Mouse (Mus musculus): ENCODE measurements around the gene Olfr1415.
"Not testable (repeated sequence)": the region's sequence is repeated elsewhere in the genome, so short reads cannot be mapped to it uniquely, and the experiment has no call there.

Olfr1415 gene

GRCm38 (mm10) chr1:92496001-92496400, at the start of gene Olfr1415:
Olfr1415 (minus strand) TSS chr1:92496101.
- DNase-seq (ENCODE audit: low spot score): no peak

- no peak for DNase-seq (ENCODE audit: low spot score)
These were observed 43.2 kb upstream of the Olfr1415 start for GRCm38 (mm10) chr1:92539071-92539470.

GRCm38 (mm10) chr1:92536972-92537371, 41.1 kb upstream of the Olfr1415 start:
- DNase-seq (ENCODE audit: low spot score): no peak

- DNase-seq (ENCODE audit: low spot score): no peak
These were observed 27.9 kb upstream of the Olfr1415 start for GRCm38 (mm10) chr1:92523764-92524163.

GRCm38 (mm10) chr1:92521376-92521775, 25.5 kb upstream of the Olfr1415 start:
- peak; percentile 27 for DNase-seq (ENCODE audit: low spot score)

DNA sequence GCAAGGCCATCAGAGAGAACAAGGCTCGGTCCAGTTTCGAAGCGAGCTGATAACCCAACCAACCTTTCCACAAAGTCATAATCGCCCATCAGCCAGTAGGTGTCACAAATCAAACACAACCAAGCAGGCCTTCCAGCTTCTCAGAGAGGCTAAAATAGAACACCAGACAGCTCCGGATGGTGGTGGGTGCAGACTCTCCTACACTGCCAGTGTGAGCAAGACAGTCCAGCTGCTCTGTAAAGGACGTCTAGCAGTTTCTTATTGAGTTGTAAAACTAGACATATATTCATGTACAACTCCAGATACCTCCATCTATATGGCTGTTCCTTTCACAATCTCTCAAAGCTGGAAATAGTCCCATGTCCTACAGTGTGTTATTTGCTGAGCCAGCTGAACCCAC, 23.1 kb upstream of the Olfr1415 start:
- no peak for DNase-seq (ENCODE audit: low spot score)

- no peak for DNase-seq (ENCODE audit: low spot score)
These were observed 22.7 kb upstream of the Olfr1415 start, which contains the start of gene Olfr1414 for GRCm38 (mm10) chr1:92518561-92518960. Olfr1414 (minus strand) TSS chr1:92518661.

DNA sequence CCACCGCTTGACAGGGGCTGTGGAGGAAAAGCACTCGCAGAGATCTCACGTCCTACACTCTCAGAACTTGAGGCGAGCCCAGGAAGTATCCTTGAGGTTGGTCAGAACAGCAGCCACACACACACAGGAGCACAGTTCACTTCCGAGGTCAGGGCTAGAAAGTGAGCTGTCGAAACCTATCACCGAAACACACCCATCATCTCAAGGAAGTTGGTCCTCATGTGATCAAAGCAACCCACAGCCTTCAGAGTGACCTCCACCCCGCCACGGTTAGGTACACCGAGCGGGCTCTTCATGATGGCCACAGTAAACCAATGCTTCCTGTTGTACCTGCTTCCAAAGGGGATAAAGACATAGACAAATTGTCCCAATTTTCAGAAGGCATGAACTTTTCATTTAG, 19.5 kb upstream of the Olfr1415 start:
- no peak for DNase-seq (ENCODE audit: low spot score)

DNA sequence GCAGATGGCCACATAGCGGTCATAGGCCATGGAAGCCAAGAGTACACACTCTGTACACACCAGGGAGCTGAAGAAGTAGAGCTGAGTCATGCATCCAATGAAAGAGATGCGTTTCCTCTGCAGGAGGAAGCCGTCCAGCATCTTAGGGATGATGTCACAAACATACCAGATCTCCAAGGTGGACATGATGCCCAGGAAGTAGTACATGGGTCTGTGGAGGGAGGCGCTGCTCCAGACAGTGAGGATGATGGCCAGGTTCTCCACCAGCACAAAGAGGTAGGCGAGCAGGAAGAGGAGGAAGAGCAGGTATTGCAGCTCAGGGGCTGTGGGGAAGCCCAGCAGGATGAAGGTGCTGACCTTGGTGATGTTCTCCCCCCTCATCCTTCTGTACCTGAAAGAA, 15.7 kb upstream of the Olfr1415 start:
- DNase-seq (ENCODE audit: low spot score): not testable (repeated sequence)

- DNase-seq (ENCODE audit: low spot score): no peak
These were observed 10.9 kb downstream of the Olfr1415 start, which contains the start of gene Olfr1416 for GRCm38 (mm10) chr1:92485013-92485412. Olfr1416 (minus strand) TSS chr1:92485113.

DNA sequence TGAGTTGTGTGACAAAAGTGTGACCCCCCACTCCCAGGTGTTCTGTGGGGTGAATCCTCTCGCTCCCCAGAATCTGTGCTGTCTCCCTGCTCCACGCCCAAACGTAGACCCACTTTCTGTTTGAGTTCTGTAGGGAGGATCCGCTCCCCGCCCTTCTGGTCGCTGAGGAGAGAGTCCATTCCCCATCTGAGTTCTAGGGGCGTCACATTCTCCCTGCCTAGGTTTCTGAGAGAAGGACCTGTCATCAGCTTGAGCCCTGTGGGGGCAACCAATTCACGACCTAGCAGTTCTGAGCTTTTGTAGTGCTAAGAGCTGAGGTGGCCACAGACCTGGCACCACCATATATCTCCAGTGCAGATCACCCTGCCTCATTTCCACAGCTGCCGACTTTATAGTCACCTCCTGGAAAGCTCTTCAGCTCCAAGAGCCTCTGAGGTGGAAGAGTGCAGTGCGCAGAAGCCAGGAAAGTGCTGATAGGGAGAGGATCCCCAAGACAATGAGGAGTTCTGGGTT, 21.8 kb downstream of the Olfr1415 start:
- DNase-seq (ENCODE audit: low spot score): no peak

DNA sequence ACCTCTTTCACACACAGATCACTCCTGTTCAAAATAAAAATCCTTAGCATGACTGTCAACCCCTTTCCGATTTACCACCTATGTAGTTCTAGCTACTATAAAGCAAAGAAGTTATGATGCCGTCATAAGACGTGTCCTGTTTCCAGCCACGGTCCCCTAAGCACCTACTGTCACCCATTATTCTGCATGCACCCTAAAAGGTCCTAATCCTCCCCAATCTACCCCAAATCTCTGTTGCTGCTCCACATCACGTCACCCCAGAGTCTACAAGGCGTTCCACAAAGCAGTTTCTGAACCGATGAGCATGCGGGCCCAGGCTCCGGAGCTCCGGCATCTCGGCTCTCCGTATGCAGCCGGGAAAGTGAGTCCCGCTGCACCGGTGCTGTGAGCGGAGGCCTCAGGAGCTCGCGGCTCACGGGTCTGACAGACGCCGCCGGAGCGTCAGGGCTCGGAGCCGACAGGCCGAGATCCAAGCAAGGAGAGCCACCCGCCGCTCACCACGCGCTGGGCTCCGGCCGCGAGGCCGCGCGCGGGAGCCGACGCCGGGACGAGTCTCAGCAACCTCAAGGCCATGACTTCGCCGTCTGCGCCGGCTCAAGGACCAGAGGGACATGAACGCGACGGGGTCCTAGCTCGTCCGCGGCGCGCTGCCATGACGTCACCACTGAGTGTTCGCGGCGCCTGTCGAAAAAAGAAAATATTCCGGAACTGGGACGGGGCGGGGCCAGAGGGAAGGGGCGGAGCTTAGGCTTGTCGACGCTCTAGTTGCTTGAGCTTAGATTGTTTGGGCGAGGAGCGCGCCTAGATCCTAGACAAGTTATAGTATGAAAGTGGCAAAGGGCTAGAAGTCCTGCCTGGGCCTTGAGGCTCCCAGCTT, 22.5 kb downstream of the Olfr1415 start, which contains the start of gene Ndufa10:
Gene Ndufa10 (minus strand): TSS at position 696 of the 877 bp plus-strand sequence.
- DNase-seq (ENCODE audit: low spot score): peak; percentile 96

DNA sequence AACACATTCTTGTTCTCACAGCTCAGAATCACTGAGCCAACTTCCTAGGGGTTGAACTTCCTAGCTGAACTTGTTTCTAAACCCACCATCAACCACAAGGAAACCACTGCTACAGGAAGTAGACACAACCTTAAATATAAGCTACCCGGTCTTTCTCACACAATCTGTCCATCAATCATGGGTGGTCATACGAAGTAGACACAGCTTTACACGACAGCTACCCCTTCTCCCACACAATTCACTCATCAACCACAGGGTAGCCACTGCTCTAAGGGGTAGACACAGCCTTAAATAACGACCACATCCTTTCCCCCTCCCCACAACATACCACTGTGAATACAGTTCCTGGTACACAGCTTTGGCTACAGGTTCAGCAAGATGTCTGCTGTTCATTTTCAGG, 27.0 kb downstream of the Olfr1415 start:
- DNase-seq (ENCODE audit: low spot score): no peak

- no peak for DNase-seq (ENCODE audit: low spot score)
These were observed 37.5 kb downstream of the Olfr1415 start for GRCm38 (mm10) chr1:92458416-92458815.

- DNase-seq (ENCODE audit: low spot score): no peak
These were observed 38.1 kb downstream of the Olfr1415 start for GRCm38 (mm10) chr1:92457758-92458157.

- DNase-seq (ENCODE audit: low spot score): no peak
These were observed 42.0 kb downstream of the Olfr1415 start for GRCm38 (mm10) chr1:92453751-92454445.

- DNase-seq (ENCODE audit: low spot score): no peak
These were observed 47.6 kb downstream of the Olfr1415 start for GRCm38 (mm10) chr1:92448293-92448692.

DNA sequence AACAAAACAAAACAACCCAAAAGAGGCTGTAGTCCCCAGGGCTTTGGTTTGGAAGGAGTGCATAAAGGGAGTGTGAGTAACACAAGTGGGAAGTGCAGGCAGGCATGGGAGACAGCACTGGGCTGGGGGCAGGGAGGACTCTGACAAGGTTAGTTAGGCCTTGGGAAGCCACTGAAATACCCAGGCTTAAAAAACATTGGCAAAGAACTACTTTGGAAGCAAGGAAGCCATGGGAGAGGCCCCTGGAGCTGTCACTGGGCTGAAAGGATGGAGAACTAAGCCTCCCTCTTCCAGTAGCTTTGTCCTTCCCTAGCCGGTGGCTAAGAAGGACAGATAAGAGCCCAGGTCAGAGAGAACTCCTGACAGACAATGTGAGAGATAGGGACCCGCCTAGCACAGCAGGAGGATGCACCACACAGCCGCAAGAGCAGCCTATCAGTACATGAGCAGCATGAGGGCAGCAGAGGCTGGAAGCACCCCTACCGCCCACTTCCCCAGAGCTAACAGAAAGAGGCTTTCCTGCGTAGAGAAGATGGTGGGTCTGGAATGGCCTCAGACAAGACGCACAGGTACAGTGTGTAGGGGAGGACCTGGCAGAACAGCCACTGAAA, 54.3 kb downstream of the Olfr1415 start:
- no peak for DNase-seq (ENCODE audit: low spot score)

- no peak for DNase-seq (ENCODE audit: low spot score)
These were observed 55.7 kb downstream of the Olfr1415 start for GRCm38 (mm10) chr1:92440066-92440750.

Data from ovary, postnatal 14 days (tissue).